Mouse (Mus musculus) erythroblast, embryonic 14.5 days (primary cell): ENCODE data around the gene Agbl1.

ENCODE experiments used
- GATA1 ChIP-seq: IDR thresholded peaks from 2 replicates; pipeline ENCODE4 v1.6.1; 2012; ENCODE audit warnings: low read length, inconsistent platforms, mixed read lengths
- TAL1 ChIP-seq: IDR thresholded peaks from 3 replicates; pipeline ENCODE4 v1.6.1; 2012; ENCODE audit warnings: low read length, inconsistent platforms, mixed read lengths

GRCm38 (mm10) chr7:76392296-76392940 lies 162.7 kb downstream of the Agbl1 start:
- TF ChIP-seq GATA1 (no peak), TAL1 (no peak)
